Mouse (Mus musculus): ENCODE data around the gene Ifitm2. TPM values are rescaled to one million over a fixed set of nuclear protein-coding genes. Genes with fewer than 3 reads are reported as not detected.

The Ifitm2 gene
- 1,035 and 1,087 TPM in 2 replicates for polyA plus RNA-seq (2014; fragmentation: Nextera tagmentation; extraction: Ambion mirVana)

DNA sequence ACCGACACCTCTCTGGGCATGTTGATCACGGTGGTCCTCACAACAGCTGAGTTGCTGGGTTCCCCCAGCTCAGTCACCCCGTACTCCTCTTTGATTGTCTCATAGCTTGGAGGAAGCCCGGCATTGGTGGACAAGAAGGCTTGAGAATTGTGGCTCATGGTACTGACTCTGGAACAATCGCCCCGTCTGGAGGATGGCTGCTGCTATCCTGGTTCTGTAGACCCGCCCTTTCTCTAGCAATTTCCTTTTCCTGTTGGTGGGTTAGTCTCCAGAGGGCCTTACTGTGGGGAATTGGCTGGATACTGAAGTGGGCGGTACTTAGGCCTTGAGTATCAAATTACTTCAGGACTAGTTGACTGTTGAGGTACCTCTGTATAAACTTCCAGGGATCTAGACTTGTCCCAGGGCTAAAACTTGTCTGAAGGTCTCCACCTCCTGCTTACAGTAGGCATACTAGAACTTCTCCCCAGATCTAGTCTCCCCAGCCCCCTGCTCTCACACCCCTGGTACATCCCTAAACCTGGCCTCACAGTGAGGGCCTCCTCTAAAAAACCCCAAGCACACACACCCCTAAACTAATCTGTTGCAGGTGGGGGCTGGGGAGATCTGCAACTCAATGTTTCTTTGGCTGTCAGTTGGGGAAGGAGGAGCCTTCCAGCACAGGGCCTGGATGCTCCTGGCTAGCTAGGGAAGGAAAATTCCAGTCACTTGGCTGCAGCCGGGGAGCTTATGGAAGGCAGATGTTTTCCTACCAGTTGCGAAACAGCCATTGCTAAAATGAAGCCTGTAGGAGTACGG is at the start of gene Ifitm2, which contains the start of gene Gm45717:
Gene Ifitm2 (minus strand): TSS at position 230 of the 798 bp plus-strand sequence.
Gene Gm45717 (minus strand): TSS at position 180 of the 798 bp plus-strand sequence.
- H3K27ac ChIP-seq (ENCODE audit: low read depth) = peak within 1 kb of the TSS; percentile 96
- peak within 1 kb of the TSS; percentile 60 for H3K4me3 ChIP-seq (ENCODE audit: low read depth, low read length)
- H3K9ac ChIP-seq = peak within 1 kb of the TSS; percentile 67
- ATAC-seq (ENCODE audit: insufficient read depth) = peak; percentile 92
- peaks cover 17% of the 10 kb centered on the region for H3K4me1 ChIP-seq (ENCODE audit: insufficient read depth)
- no peaks in the 10 kb centered on the region for H3K9me3 ChIP-seq (ENCODE audit: low read depth, low read length)
- H3K4me2 ChIP-seq = peak within 1 kb of the TSS; percentile 90
- 2% methylated on average over 10 of the region's 11 CpGs for WGBS
- no peak for TF ChIP-seq CTCF (IDR thresholded peaks at IDR 0.05; ENCODE audit: low read depth)
- no peaks in the 10 kb centered on the region for H3K27me3 ChIP-seq (ENCODE audit: insufficient read depth, low read length)
- no peaks in the 10 kb centered on the region for H3K36me3 ChIP-seq (ENCODE audit: insufficient read depth)
- DNase-seq = peak; percentile 97

DNA sequence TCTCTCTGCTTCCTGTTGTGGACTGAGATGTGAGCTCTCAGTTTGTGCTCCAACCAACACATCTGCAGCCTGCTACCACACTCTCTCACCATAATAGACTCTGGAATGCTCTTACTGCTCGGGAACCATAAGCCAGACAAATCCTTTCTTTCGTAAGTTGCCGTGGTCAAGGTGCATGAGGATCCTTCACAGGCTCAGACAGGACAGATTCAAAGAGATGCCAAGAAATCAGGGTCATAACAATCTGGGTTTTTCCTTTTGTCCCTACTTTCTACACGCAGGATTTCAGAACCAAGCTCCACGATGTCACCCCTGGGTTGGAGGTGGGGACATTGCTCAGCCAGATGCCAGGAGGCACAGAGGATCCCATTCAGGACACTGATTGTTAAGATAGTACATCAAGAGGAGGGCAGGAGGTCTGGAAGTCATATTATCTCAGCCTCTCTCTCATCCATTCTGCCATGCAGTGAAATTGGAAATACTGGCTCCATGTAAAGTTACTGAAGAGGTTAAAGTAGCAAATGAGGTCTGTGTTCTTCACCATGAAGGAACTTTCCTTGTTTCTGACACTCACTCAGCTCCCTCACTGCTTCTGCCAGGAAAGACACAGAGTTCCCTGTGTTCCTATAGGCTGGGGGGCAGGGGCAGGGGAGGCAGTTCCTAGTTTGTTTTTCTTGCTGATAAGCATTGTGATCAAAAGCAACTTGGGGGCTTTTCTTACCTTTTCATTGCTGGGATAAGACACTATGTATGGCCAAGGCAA is 47.6 kb upstream of the Ifitm2 start:
- Histone ChIP-seq H3K36me3 (ENCODE audit: insufficient read depth) (no peaks in the 10 kb centered on the region), H3K4me1 (ENCODE audit: insufficient read depth) (no peaks in the 10 kb centered on the region), H3K9ac (no peak overlapping the region), H3K4me3 (ENCODE audit: low read depth, low read length) (no peak overlapping the region), H3K27me3 (ENCODE audit: insufficient read depth, low read length) (no peaks in the 10 kb centered on the region), H3K4me2 (no peak overlapping the region), H3K9me3 (ENCODE audit: low read depth, low read length) (no peaks in the 10 kb centered on the region), H3K27ac (ENCODE audit: low read depth) (no peak overlapping the region)
- TF ChIP-seq CTCF (IDR thresholded peaks at IDR 0.05; ENCODE audit: low read depth) = no peak
- ATAC-seq (ENCODE audit: insufficient read depth) = no peak
- DNase-seq = no peak
- 67% methylated on average over 5 of the region's 5 CpGs for WGBS

DNA sequence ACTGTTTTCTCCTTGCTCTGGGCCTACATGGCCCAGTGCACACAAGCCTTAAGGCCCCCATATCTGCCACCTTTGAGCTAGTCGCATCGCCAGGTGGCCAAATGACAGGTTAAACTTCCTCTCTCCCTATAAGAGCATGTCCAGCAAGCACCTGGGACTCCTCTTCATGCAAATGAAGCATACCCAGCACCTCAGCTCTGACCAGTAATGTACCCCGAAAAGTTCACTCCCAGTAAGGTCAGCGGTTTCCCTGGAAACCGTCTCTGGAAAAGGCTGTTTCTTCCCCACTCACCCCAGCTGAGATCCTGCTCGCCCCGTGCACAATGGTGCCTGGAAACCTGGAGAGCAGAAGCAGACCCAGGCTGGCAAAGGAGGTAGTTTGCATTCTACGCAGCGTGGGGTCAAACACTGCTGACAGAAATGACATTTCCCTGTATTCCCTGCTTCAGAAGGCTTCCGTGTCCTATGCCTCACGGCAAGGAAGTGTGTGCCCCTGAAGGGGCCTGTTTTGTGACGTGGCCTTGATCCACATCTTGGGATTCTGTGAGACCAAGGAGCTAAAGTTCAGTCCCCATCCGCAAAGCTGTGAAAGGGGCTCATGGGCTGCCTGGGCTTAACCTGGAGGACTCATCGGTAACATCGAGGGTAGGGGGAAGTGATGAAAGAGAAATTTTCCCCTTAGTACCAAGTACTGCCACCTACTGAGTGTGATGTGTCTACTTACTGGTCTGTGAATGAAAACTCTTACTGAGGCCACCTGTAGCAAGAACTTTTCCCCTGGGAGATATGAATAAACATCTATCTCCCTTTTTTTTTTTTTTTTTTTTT is 45.3 kb upstream of the Ifitm2 start:
- H3K27ac ChIP-seq (ENCODE audit: low read depth) = no peak overlapping the region
- H3K27me3 ChIP-seq (ENCODE audit: insufficient read depth, low read length) = no peaks in the 10 kb centered on the region
- no peak overlapping the region for H3K9ac ChIP-seq
- H3K36me3 ChIP-seq (ENCODE audit: insufficient read depth) = no peaks in the 10 kb centered on the region
- DNase-seq (no peak), ATAC-seq (ENCODE audit: insufficient read depth) (no peak)
- no peaks in the 10 kb centered on the region for H3K4me1 ChIP-seq (ENCODE audit: insufficient read depth)
- H3K4me3 ChIP-seq (ENCODE audit: low read depth, low read length) = no peak overlapping the region
- no peak overlapping the region for H3K4me2 ChIP-seq
- H3K9me3 ChIP-seq (ENCODE audit: low read depth, low read length) = no peaks in the 10 kb centered on the region
- 73% methylated on average over 15 of the region's 15 CpGs for WGBS
- TF ChIP-seq CTCF (IDR thresholded peaks at IDR 0.05; ENCODE audit: low read depth) = no peak

GRCm38 (mm10) chr7:140998853-140999700 is 43.3 kb upstream of the Ifitm2 start:
- no peaks in the 10 kb centered on the region for H3K4me1 ChIP-seq (ENCODE audit: insufficient read depth)
- H3K36me3 ChIP-seq (ENCODE audit: insufficient read depth) = no peaks in the 10 kb centered on the region
- H3K9ac ChIP-seq = no peak overlapping the region
- no peak for ATAC-seq (ENCODE audit: insufficient read depth)
- H3K27me3 ChIP-seq (ENCODE audit: insufficient read depth, low read length) = no peaks in the 10 kb centered on the region
- no peak for TF ChIP-seq CTCF (IDR thresholded peaks at IDR 0.05; ENCODE audit: low read depth)
- no peak overlapping the region for H3K27ac ChIP-seq (ENCODE audit: low read depth)
- peak; percentile 53 for DNase-seq
- no peak overlapping the region for H3K4me3 ChIP-seq (ENCODE audit: low read depth, low read length)
- no peak overlapping the region for H3K4me2 ChIP-seq
- WGBS = 72% methylated on average over 11 of the region's 11 CpGs
- no peaks in the 10 kb centered on the region for H3K9me3 ChIP-seq (ENCODE audit: low read depth, low read length)

GRCm38 (mm10) chr7:140997817-140998216 is 42.0 kb upstream of the Ifitm2 start:
- H3K9me3 ChIP-seq (ENCODE audit: low read depth, low read length) = no peaks in the 10 kb centered on the region
- H3K4me2 ChIP-seq = no peak overlapping the region
- DNase-seq (no peak), ATAC-seq (ENCODE audit: insufficient read depth) (no peak)
- 37% methylated on average over 1 of the region's 1 CpGs for WGBS
- H3K27ac ChIP-seq (ENCODE audit: low read depth) = no peak overlapping the region
- H3K27me3 ChIP-seq (ENCODE audit: insufficient read depth, low read length) = no peaks in the 10 kb centered on the region
- TF ChIP-seq CTCF (IDR thresholded peaks at IDR 0.05; ENCODE audit: low read depth) = no peak
- no peaks in the 10 kb centered on the region for H3K4me1 ChIP-seq (ENCODE audit: insufficient read depth)
- no peak overlapping the region for H3K9ac ChIP-seq
- H3K36me3 ChIP-seq (ENCODE audit: insufficient read depth) = no peaks in the 10 kb centered on the region
- H3K4me3 ChIP-seq (ENCODE audit: low read depth, low read length) = no peak overlapping the region

- DNase-seq (no peak), ATAC-seq (ENCODE audit: insufficient read depth) (no peak)
- Histone ChIP-seq H3K4me1 (ENCODE audit: insufficient read depth) (no peaks in the 10 kb centered on the region), H3K4me3 (ENCODE audit: low read depth, low read length) (no peak overlapping the region), H3K9ac (no peak overlapping the region), H3K4me2 (no peak overlapping the region), H3K36me3 (ENCODE audit: insufficient read depth) (no peaks in the 10 kb centered on the region), H3K27me3 (ENCODE audit: insufficient read depth, low read length) (no peaks in the 10 kb centered on the region), H3K27ac (ENCODE audit: low read depth) (no peak overlapping the region), H3K9me3 (ENCODE audit: low read depth, low read length) (no peaks in the 10 kb centered on the region)
- no peak for TF ChIP-seq CTCF (IDR thresholded peaks at IDR 0.05; ENCODE audit: low read depth)
- 78% methylated on average over 14 of the region's 14 CpGs for WGBS
These were observed 35.4 kb upstream of the Ifitm2 start for GRCm38 (mm10) chr7:140991117-140991689.
